Mouse (Mus musculus): ENCODE measurements around the gene Golph3.

GRCm38 (mm10) chr15:12377800-12378199, 56.5 kb downstream of the Golph3 start:
- TF ChIP-seq POLR2A (IDR thresholded peaks at IDR 0.05; ENCODE audit: control insufficient read depth in 1 of 2, insufficient read depth in 1 of 2, low read depth in 1 of 2, low read length in 2 of 2, poor library complexity in 1 of 2) (no peak), GABPA (IDR thresholded peaks at IDR 0.05; ENCODE audit: low read depth, low read length) (no peak), ZKSCAN1 (IDR thresholded peaks at IDR 0.05; ENCODE audit: low read depth, low read length) (no peak), E2F4 (IDR thresholded peaks at IDR 0.05; ENCODE audit: borderline replicate concordance, low read depth, low read length) (no peak), UBTF (IDR thresholded peaks at IDR 0.05; ENCODE audit: borderline replicate concordance, insufficient read depth, low read depth, low read length) (no peak), CTCF (IDR thresholded peaks at IDR 0.05 in 2 of 3, conservative IDR thresholded peaks at IDR 0.05 in 1 of 3; ENCODE audit: control insufficient read depth in 1 of 3, insufficient read depth in 1 of 3, low read depth in 2 of 3, low read length in 3 of 3, poor library complexity in 1 of 3, severe bottlenecking in 1 of 3) (no peak), SIN3A (IDR thresholded peaks at IDR 0.05; ENCODE audit: low read length) (no peak), MAFK (IDR thresholded peaks at IDR 0.05; ENCODE audit: borderline replicate concordance, low read depth, low read length) (no peak), USF1 (IDR thresholded peaks at IDR 0.05; ENCODE audit: low read depth, low read length) (no peak), HCFC1 (IDR thresholded peaks at IDR 0.05; ENCODE audit: low read depth, low read length) (no peak), TBP (IDR thresholded peaks at IDR 0.05; ENCODE audit: low read depth, low read length) (no peak), GATA1 (IDR thresholded peaks at IDR 0.05; ENCODE audit: low read depth, low read length) (no peak), SMC3 (IDR thresholded peaks at IDR 0.05; ENCODE audit: low read depth, low read length) (no peak), MEF2A (IDR thresholded peaks at IDR 0.05; ENCODE audit: extremely low read depth, insufficient replicate concordance, low read depth, low read length, poor library complexity, severe bottlenecking) (no peak)

Measured in MEL (cell line).